Mouse (Mus musculus): Measurements from ENCODE around the gene Ebf1.

- TF ChIP-seq RAD21 (IDR thresholded peaks at IDR 0.05; ENCODE audit: low read depth, low read length): no peak
- no peak for TF ChIP-seq POLR2AphosphoS2 (IDR thresholded peaks at IDR 0.05; ENCODE audit: low read length)
- no peak for TF ChIP-seq ZNF384 (IDR thresholded peaks at IDR 0.05; ENCODE audit: low read depth, low read length)
- TF ChIP-seq USF2 (IDR thresholded peaks at IDR 0.05; ENCODE audit: borderline replicate concordance in 1 of 2, insufficient read depth in 1 of 2, low read depth in 1 of 2, low read length in 2 of 2): no peak
- TF ChIP-seq POLR2A (IDR thresholded peaks at IDR 0.05; ENCODE audit: control insufficient read depth in 1 of 2, insufficient read depth in 1 of 2, low read depth in 1 of 2, low read length in 2 of 2, poor library complexity in 1 of 2): no peak
- no peak for TF ChIP-seq EP300 (IDR thresholded peaks at IDR 0.05; ENCODE audit: low read depth in 1 of 2, low read length in 2 of 2)
- no peak for TF ChIP-seq MEF2A (IDR thresholded peaks at IDR 0.05; ENCODE audit: extremely low read depth, insufficient replicate concordance, low read depth, low read length, poor library complexity, severe bottlenecking)
- TF ChIP-seq UBTF (IDR thresholded peaks at IDR 0.05; ENCODE audit: borderline replicate concordance, insufficient read depth, low read depth, low read length): no peak
- TF ChIP-seq CTCF (IDR thresholded peaks at IDR 0.05 in 2 of 3, conservative IDR thresholded peaks at IDR 0.05 in 1 of 3; ENCODE audit: control insufficient read depth in 1 of 3, insufficient read depth in 1 of 3, low read depth in 2 of 3, low read length in 3 of 3, poor library complexity in 1 of 3, severe bottlenecking in 1 of 3): no peak
These were observed 17.6 kb downstream of the Ebf1 start for GRCm38 (mm10) chr11:44634552-44635193.

All from MEL (cell line).